Mouse (Mus musculus): ENCODE measurements around the gene Cdh4. TPM values are rescaled to one million over a fixed set of nuclear protein-coding genes. Genes with fewer than 3 reads are reported as not detected.

The Cdh4 gene
- polyA plus RNA-seq, 1 experiment from 2014 or later: 57.4 TPM

GRCm38 (mm10) chr2:179573331-179573730 is 131.1 kb downstream of the Cdh4 start:
- Histone ChIP-seq H3K9ac (replicated peaks; ENCODE audit: low read depth, low read length) (no peak overlapping the region), H3K27ac (ENCODE audit: low read length) (no peak overlapping the region), H3K27me3 (replicated peaks; ENCODE audit: control insufficient read depth, insufficient read depth, low read length) (no peaks in the 10 kb centered on the region), H3K9me3 (ENCODE audit: control insufficient read depth, low read length) (no peaks in the 10 kb centered on the region; the same call in 1 of the 2 replicates), H3K4me1 (replicated peaks; ENCODE audit: control insufficient read depth, insufficient read depth, low read length) (peaks cover 25% of the 10 kb centered on the region), H3K36me3 (ENCODE audit: control insufficient read depth, insufficient read depth) (no peaks in the 10 kb centered on the region), H3K4me3 (replicated peaks; ENCODE audit: low read length) (no peak overlapping the region), H3K4me2 (ENCODE audit: low read length) (no peak overlapping the region)
- 40% methylated on average over 11 of the region's 11 CpGs for WGBS
- ATAC-seq: no peak

- Histone ChIP-seq H3K27me3 (replicated peaks; ENCODE audit: control insufficient read depth, insufficient read depth, low read length) (no peaks in the 10 kb centered on the region), H3K9me3 (ENCODE audit: control insufficient read depth, low read length) (no peaks in the 10 kb centered on the region), H3K27ac (ENCODE audit: low read length) (no peak overlapping the region), H3K4me2 (ENCODE audit: low read length) (no peak overlapping the region), H3K36me3 (ENCODE audit: control insufficient read depth, insufficient read depth) (no peaks in the 10 kb centered on the region), H3K4me3 (replicated peaks; ENCODE audit: low read length) (no peak overlapping the region), H3K4me1 (replicated peaks; ENCODE audit: control insufficient read depth, insufficient read depth, low read length) (peaks cover 29% of the 10 kb centered on the region), H3K9ac (replicated peaks; ENCODE audit: low read depth, low read length) (no peak overlapping the region)
- WGBS: 62% methylated on average over 6 of the region's 6 CpGs
- no peak for ATAC-seq
These were observed 131.6 kb downstream of the Cdh4 start for GRCm38 (mm10) chr2:179573786-179574185.

DNA sequence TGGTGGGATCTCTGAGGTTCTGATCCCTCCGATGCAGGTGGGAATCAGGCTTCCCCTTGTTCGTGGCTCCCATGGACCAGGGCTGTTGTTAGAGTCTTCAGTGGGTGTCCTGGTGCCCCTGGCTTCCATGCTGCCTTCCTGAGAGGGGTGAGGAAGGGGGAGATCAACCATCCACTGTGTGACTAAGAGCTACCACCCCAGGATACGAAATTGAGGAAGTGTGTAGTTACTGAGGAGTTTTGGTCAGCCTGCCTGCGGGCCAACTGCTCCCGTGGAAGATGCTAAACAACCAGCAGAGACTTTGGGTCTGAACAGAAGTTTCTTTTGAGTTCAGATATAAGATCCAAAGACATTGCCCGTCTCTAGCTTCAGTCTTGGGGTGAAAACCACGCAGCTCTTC is 133.4 kb downstream of the Cdh4 start:
- H3K9ac ChIP-seq (replicated peaks; ENCODE audit: low read depth, low read length): no peak overlapping the region
- H3K4me3 ChIP-seq (replicated peaks; ENCODE audit: low read length): no peak overlapping the region
- H3K9me3 ChIP-seq (ENCODE audit: control insufficient read depth, low read length): no peaks in the 10 kb centered on the region
- no peaks in the 10 kb centered on the region for H3K36me3 ChIP-seq (ENCODE audit: control insufficient read depth, insufficient read depth)
- ATAC-seq: no peak
- H3K4me2 ChIP-seq (ENCODE audit: low read length): no peak overlapping the region
- H3K4me1 ChIP-seq (replicated peaks; ENCODE audit: control insufficient read depth, insufficient read depth, low read length): peaks cover 34% of the 10 kb centered on the region
- WGBS: 91% methylated on average over 7 of the region's 7 CpGs
- no peak overlapping the region for H3K27ac ChIP-seq (ENCODE audit: low read length)
- no peaks in the 10 kb centered on the region for H3K27me3 ChIP-seq (replicated peaks; ENCODE audit: control insufficient read depth, insufficient read depth, low read length)

DNA sequence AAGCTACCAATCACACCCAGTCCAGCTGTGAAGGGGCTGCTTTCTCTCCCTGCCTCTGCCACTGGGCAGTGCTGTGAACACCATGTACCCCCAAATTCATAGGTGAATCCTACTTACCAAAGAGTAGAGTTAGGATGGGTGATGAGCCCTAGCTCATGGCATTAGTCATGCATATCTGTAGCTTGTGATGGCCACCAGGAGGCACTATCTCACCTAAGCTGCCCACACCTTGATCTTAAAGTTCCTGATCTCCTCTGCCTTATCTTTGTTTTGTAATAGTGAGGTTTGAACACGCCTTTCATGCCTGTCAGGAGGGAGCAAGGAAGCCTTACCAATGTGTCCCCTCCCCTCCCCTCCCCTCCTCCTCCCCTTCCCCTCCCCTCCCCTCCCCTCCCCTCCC is 134.0 kb downstream of the Cdh4 start:
- H3K27me3 ChIP-seq (replicated peaks; ENCODE audit: control insufficient read depth, insufficient read depth, low read length): no peaks in the 10 kb centered on the region
- ATAC-seq: no peak
- WGBS: 84% methylated on average over 1 of the region's 1 CpGs
- H3K9ac ChIP-seq (replicated peaks; ENCODE audit: low read depth, low read length): no peak overlapping the region
- H3K36me3 ChIP-seq (ENCODE audit: control insufficient read depth, insufficient read depth): no peaks in the 10 kb centered on the region
- H3K4me3 ChIP-seq (replicated peaks; ENCODE audit: low read length): no peak overlapping the region
- H3K4me2 ChIP-seq (ENCODE audit: low read length): no peak overlapping the region
- no peaks in the 10 kb centered on the region for H3K9me3 ChIP-seq (ENCODE audit: control insufficient read depth, low read length)
- H3K4me1 ChIP-seq (replicated peaks; ENCODE audit: control insufficient read depth, insufficient read depth, low read length): peaks cover 34% of the 10 kb centered on the region
- H3K27ac ChIP-seq (ENCODE audit: low read length): no peak overlapping the region

DNA sequence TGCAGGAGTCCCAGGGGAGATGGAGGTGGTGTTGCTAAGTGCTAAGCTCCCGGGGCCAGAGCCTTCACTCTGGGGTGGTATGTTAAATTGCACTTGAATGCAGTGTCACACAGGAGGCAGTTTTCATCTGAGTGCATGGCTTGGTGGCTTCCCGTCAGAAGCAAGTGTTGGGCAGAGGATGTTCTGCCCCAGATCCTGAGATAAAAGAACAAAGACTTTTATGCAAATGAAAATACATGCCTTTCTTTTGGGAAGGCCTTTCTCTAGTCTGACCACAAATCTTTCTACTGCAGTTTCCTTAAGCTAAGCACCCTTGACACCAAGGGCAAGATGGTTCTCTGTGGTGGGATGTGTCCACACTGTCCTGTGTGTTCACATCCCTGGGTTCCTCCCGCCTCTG is 136.1 kb downstream of the Cdh4 start:
- 73% methylated on average over 3 of the region's 3 CpGs for WGBS
- Histone ChIP-seq H3K27ac (ENCODE audit: low read length) (no peak overlapping the region), H3K4me1 (replicated peaks; ENCODE audit: control insufficient read depth, insufficient read depth, low read length) (peaks cover 33% of the 10 kb centered on the region), H3K9ac (replicated peaks; ENCODE audit: low read depth, low read length) (no peak overlapping the region), H3K4me3 (replicated peaks; ENCODE audit: low read length) (no peak overlapping the region), H3K4me2 (ENCODE audit: low read length) (no peak overlapping the region), H3K36me3 (ENCODE audit: control insufficient read depth, insufficient read depth) (no peaks in the 10 kb centered on the region), H3K27me3 (replicated peaks; ENCODE audit: control insufficient read depth, insufficient read depth, low read length) (no peaks in the 10 kb centered on the region), H3K9me3 (ENCODE audit: control insufficient read depth, low read length) (no peaks in the 10 kb centered on the region)
- 0 out of 2 replicates have a peak, but pooled peaks have one; percentile 1 for ATAC-seq

GRCm38 (mm10) chr2:179578842-179579241 is 136.6 kb downstream of the Cdh4 start:
- no peak overlapping the region for H3K4me2 ChIP-seq (ENCODE audit: low read length)
- no peaks in the 10 kb centered on the region for H3K36me3 ChIP-seq (ENCODE audit: control insufficient read depth, insufficient read depth)
- no peak overlapping the region for H3K4me3 ChIP-seq (replicated peaks; ENCODE audit: low read length)
- peak; percentile 25; the same call in 1 of the 2 replicates for ATAC-seq
- no peak overlapping the region for H3K27ac ChIP-seq (ENCODE audit: low read length)
- whole genome bisulfite sequencing: 24% methylated on average over 11 of the region's 11 CpGs
- H3K9ac ChIP-seq (replicated peaks; ENCODE audit: low read depth, low read length): no peak overlapping the region
- H3K4me1 ChIP-seq (replicated peaks; ENCODE audit: control insufficient read depth, insufficient read depth, low read length): peaks cover 33% of the 10 kb centered on the region
- no peaks in the 10 kb centered on the region for H3K9me3 ChIP-seq (ENCODE audit: control insufficient read depth, low read length)
- no peaks in the 10 kb centered on the region for H3K27me3 ChIP-seq (replicated peaks; ENCODE audit: control insufficient read depth, insufficient read depth, low read length)

DNA sequence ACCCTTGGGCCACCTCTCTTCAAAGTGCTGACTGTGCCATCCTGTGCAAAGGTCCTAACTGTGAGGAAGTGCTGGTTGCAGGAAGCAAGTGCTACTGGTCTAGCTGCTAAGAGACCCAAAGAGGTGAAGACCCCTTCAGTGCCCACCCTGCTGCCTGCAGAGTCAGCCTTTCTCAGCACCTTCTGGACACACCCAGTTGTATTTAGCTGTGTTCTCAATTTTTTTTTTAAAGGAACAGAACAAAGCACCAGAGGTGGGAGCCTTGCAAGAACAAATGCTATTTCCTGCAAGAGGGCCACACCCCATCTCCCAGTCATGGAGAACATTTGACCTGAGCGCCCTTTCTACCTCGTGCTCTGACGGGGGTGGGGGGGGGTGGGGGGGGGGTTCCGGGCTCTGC is 138.2 kb downstream of the Cdh4 start:
- H3K27me3 ChIP-seq (replicated peaks; ENCODE audit: control insufficient read depth, insufficient read depth, low read length): no peaks in the 10 kb centered on the region
- no peaks in the 10 kb centered on the region for H3K9me3 ChIP-seq (ENCODE audit: control insufficient read depth, low read length)
- no peak overlapping the region; the same call in 1 of the 2 replicates for H3K27ac ChIP-seq (ENCODE audit: low read length)
- H3K36me3 ChIP-seq (ENCODE audit: control insufficient read depth, insufficient read depth): no peaks in the 10 kb centered on the region
- peaks cover 41% of the 10 kb centered on the region for H3K4me1 ChIP-seq (replicated peaks; ENCODE audit: control insufficient read depth, insufficient read depth, low read length)
- 71% methylated on average over 4 of the region's 4 CpGs for WGBS
- H3K4me3 ChIP-seq (replicated peaks; ENCODE audit: low read length): no peak overlapping the region
- H3K4me2 ChIP-seq (ENCODE audit: low read length): no peak overlapping the region
- no peak for ATAC-seq
- H3K9ac ChIP-seq (replicated peaks; ENCODE audit: low read depth, low read length): no peak overlapping the region

DNA sequence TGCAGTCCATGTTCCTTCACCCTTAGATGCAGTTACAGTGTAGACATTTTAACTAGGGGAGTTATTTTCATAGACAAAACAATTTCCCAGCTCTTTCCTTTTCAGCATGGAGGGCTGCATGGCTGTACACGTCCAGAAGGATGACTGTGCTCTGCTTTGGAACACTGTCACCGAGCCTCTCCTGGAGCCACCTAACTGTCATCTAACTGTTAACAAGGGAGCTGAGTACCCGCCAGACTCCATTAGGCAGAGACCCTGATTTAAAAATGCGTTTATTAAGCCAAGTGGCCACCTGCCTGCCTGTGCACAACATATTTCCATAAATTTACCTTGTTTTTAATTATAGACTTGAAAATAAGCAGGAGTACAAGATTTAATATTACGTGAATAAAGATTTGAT is 138.8 kb downstream of the Cdh4 start:
- Histone ChIP-seq H3K9ac (replicated peaks; ENCODE audit: low read depth, low read length) (no peak overlapping the region), H3K4me3 (replicated peaks; ENCODE audit: low read length) (no peak overlapping the region), H3K9me3 (ENCODE audit: control insufficient read depth, low read length) (no peaks in the 10 kb centered on the region), H3K4me1 (replicated peaks; ENCODE audit: control insufficient read depth, insufficient read depth, low read length) (peaks cover 45% of the 10 kb centered on the region), H3K27ac (ENCODE audit: low read length) (peak overlapping the region; percentile 53; the same call in 1 of the 2 replicates), H3K27me3 (replicated peaks; ENCODE audit: control insufficient read depth, insufficient read depth, low read length) (no peaks in the 10 kb centered on the region), H3K4me2 (ENCODE audit: low read length) (no peak overlapping the region), H3K36me3 (ENCODE audit: control insufficient read depth, insufficient read depth) (no peaks in the 10 kb centered on the region)
- peak; percentile 52; the same call in 1 of the 2 replicates for ATAC-seq
- 31% methylated on average over 5 of the region's 5 CpGs for WGBS

DNA sequence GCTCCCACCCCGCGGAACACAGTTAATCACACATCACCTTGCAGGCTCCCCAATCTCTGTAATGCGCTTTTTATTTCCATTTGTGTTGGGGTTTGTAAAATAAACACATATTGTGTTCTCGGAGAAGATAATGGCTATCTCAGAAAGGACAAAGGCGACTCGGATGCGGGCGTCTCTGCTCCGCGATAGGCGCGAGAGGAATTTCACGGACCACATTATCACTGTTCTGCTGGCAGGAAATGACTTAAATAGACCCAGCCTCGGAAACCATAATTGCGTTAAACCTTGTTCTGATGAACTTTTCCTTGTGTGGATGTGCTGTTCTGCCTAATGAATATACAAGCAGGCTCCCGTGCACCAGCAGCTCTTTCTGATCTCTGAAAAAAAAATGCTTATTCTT is 140.7 kb downstream of the Cdh4 start:
- ATAC-seq: no peak
- Histone ChIP-seq H3K27me3 (replicated peaks; ENCODE audit: control insufficient read depth, insufficient read depth, low read length) (no peaks in the 10 kb centered on the region), H3K4me1 (replicated peaks; ENCODE audit: control insufficient read depth, insufficient read depth, low read length) (peaks cover 48% of the 10 kb centered on the region), H3K27ac (ENCODE audit: low read length) (peak overlapping the region; percentile 26; the same call in 1 of the 2 replicates), H3K36me3 (ENCODE audit: control insufficient read depth, insufficient read depth) (no peaks in the 10 kb centered on the region), H3K9ac (replicated peaks; ENCODE audit: low read depth, low read length) (0 out of 2 replicates have a peak overlapping the region, but pooled peaks have one; percentile 8), H3K4me3 (replicated peaks; ENCODE audit: low read length) (no peak overlapping the region), H3K4me2 (ENCODE audit: low read length) (peak overlapping the region; percentile 16), H3K9me3 (ENCODE audit: control insufficient read depth, low read length) (no peaks in the 10 kb centered on the region)
- WGBS: 50% methylated on average over 16 of the region's 16 CpGs

DNA sequence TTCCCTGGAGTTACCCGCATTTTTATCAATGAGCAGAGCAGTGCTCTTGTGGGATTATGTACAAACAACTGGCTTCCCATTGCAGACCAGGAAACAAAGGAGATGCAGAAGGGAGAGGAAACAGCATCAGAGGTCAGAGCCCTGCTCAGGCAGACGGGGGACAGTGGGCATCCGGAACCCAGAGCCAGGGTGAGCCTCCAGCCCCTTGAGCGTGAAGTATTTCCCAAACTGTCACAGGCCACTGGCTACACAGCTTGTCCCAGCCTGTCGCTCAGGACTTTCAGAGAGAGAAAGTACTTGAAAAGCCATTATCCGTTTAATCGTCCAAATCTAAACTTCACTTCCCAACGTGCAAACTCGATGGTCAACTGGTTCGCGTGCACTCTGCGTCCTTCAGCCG is 142.4 kb downstream of the Cdh4 start:
- no peak overlapping the region for H3K9ac ChIP-seq (replicated peaks; ENCODE audit: low read depth, low read length)
- no peaks in the 10 kb centered on the region for H3K9me3 ChIP-seq (ENCODE audit: control insufficient read depth, low read length)
- no peak for ATAC-seq
- H3K27me3 ChIP-seq (replicated peaks; ENCODE audit: control insufficient read depth, insufficient read depth, low read length): no peaks in the 10 kb centered on the region
- no peak overlapping the region for H3K4me2 ChIP-seq (ENCODE audit: low read length)
- peaks cover 40% of the 10 kb centered on the region for H3K4me1 ChIP-seq (replicated peaks; ENCODE audit: control insufficient read depth, insufficient read depth, low read length)
- H3K27ac ChIP-seq (ENCODE audit: low read length): no peak overlapping the region
- 41% methylated on average over 13 of the region's 13 CpGs for WGBS
- no peak overlapping the region for H3K4me3 ChIP-seq (replicated peaks; ENCODE audit: low read length)
- no peaks in the 10 kb centered on the region for H3K36me3 ChIP-seq (ENCODE audit: control insufficient read depth, insufficient read depth)

All from forebrain, embryonic 16.5 days (tissue).